Mouse (Mus musculus) C2C12 (cell line): Measurements from ENCODE around the gene Hapln3. TPM values are rescaled to one million over a fixed set of nuclear protein-coding genes. Genes with fewer than 3 reads are reported as not detected.

Experiments
- H3K27me3 ChIP-seq: one replicate; pipeline ENCODE4 v1.6.1; 2011; ENCODE audit not compliant: control insufficient read depth, insufficient read depth, insufficient read length
- H3K36me3 ChIP-seq: one replicate; pipeline ENCODE4 v1.6.1; 2011; ENCODE audit not compliant: control insufficient read depth, insufficient read depth
- H3K4me3 ChIP-seq: one replicate; pipeline ENCODE4 v1.5.1; 2011; ENCODE audit warnings: mild to moderate bottlenecking, control low read depth; ENCODE audit not compliant: poor library complexity, insufficient read depth, severe bottlenecking
- H3K79me2 ChIP-seq: one replicate; pipeline ENCODE4 v1.6.1; 2011; ENCODE audit not compliant: control insufficient read depth, insufficient read depth
- H3K79me3 ChIP-seq: one replicate; pipeline ENCODE4 v1.6.1; 2011; ENCODE audit warnings: low read depth, control low read depth
- H3ac ChIP-seq: one replicate; pipeline ENCODE3; 2011; ENCODE audit warnings: low read depth; ENCODE audit not compliant: control insufficient read depth, insufficient read length
- CEBPB ChIP-seq: IDR thresholded peaks from one replicate; pipeline ENCODE4 v1.6.1; 2011; ENCODE audit warnings: low read depth, mild to moderate bottlenecking, control low read depth, moderate library complexity
- CTCF ChIP-seq: IDR thresholded peaks from one replicate; pipeline ENCODE4 v1.5.1; 2011; ENCODE audit not compliant: control insufficient read depth, insufficient read depth, insufficient read length
- FOSL1 ChIP-seq: IDR thresholded peaks from one replicate; pipeline ENCODE4 v1.8.0; 2011; ENCODE audit warnings: mild to moderate bottlenecking, low read length; ENCODE audit not compliant: poor library complexity, insufficient read depth, severe bottlenecking
- MAX ChIP-seq: IDR thresholded peaks from one replicate; pipeline ENCODE4 v1.6.1; 2011; ENCODE audit warnings: mild to moderate bottlenecking, control low read depth
- MYOD1 ChIP-seq: IDR thresholded peaks from one replicate; pipeline ENCODE4 v1.6.1; 2011; ENCODE audit warnings: low read depth; ENCODE audit not compliant: control insufficient read depth, insufficient read length
- MYOG ChIP-seq: IDR thresholded peaks from one replicate; pipeline ENCODE4 v1.6.1; 2011; ENCODE audit not compliant: control insufficient read depth, insufficient read length; ENCODE audit errors: extremely low read depth
- USF1 ChIP-seq: IDR thresholded peaks from one replicate; pipeline ENCODE4 v1.6.1; 2011; ENCODE audit warnings: low read depth, mild to moderate bottlenecking, control low read depth, moderate library complexity
- long read RNA-seq, 2 experiments: library from polyadenylated mRNA; unstranded; transcript quantifications; one replicate each; pipeline ENCODE4 v2.0.0; 2019 to 2020
- polyA plus RNA-seq: library from polyadenylated mRNA; unstranded; fragments of >200 nt; fragmentation: generic; extraction: Trizol; gene quantifications from one replicate; pipeline ENCODE4 v1.2.1, GENCODE M21; 2012; ENCODE audit warnings: missing spikeins

Hapln3 gene
- 0.18 TPM for polyA plus RNA-seq
- long read RNA-seq, experiment 1: 0 reads
- long read RNA-seq, experiment 2: 0 reads

GRCm38 (mm10) chr7:79130843-79131444 lies at the start of gene Hapln3:
TSS of gene Hapln3 (minus strand) at chr7:79131018.
- no peak within 1 kb of the TSS for H3K4me3 ChIP-seq
- no peak for TF ChIP-seq MYOD1
- TF ChIP-seq CTCF: no peak
- no peak for TF ChIP-seq MAX
- TF ChIP-seq CEBPB: no peak
- TF ChIP-seq FOSL1: no peak

GRCm38 (mm10) chr7:79173800-79174199 lies 43.0 kb upstream of the Hapln3 start:
- Histone ChIP-seq H3K79me2 (no peaks in the 10 kb centered on the region), H3ac (no peak overlapping the region), H3K79me3 (no peaks in the 10 kb centered on the region), H3K36me3 (no peaks in the 10 kb centered on the region), H3K27me3 (peaks cover 6% of the 10 kb centered on the region), H3K4me3 (no peak overlapping the region)
- TF ChIP-seq MAX (no peak), FOSL1 (no peak), MYOG (no peak), MYOD1 (no peak), CEBPB (no peak), USF1 (no peak), CTCF (no peak)

More at GRCm38 (mm10) chr7:79130843-79131444, at the start of gene Hapln3:
- peaks cover 10% of the 10 kb centered on the region for H3K36me3 ChIP-seq
- no peak within 1 kb of the TSS for H3ac ChIP-seq
- H3K79me2 ChIP-seq: no peaks in the 10 kb centered on the region
- no peaks in the 10 kb centered on the region for H3K27me3 ChIP-seq
- H3K79me3 ChIP-seq: no peaks in the 10 kb centered on the region

- TF ChIP-seq MYOD1: no peak
- no peak for TF ChIP-seq USF1
- TF ChIP-seq CTCF: no peak
- no peak for TF ChIP-seq MAX
- TF ChIP-seq CEBPB: no peak
- TF ChIP-seq MYOG: no peak
- no peak for TF ChIP-seq FOSL1
These were observed 41.0 kb upstream of the Hapln3 start for GRCm38 (mm10) chr7:79171782-79172181.

GRCm38 (mm10) chr7:79167006-79167562 lies 36.3 kb upstream of the Hapln3 start:
- Histone ChIP-seq H3K79me3 (no peaks in the 10 kb centered on the region), H3ac (no peak overlapping the region), H3K27me3 (peaks cover 6% of the 10 kb centered on the region), H3K36me3 (no peaks in the 10 kb centered on the region), H3K4me3 (no peak overlapping the region), H3K79me2 (no peaks in the 10 kb centered on the region)
- no peak for TF ChIP-seq MAX
- no peak for TF ChIP-seq USF1
- TF ChIP-seq FOSL1: no peak
- no peak for TF ChIP-seq MYOG
- TF ChIP-seq CEBPB: no peak
- no peak for TF ChIP-seq MYOD1
- TF ChIP-seq CTCF: no peak

More at GRCm38 (mm10) chr7:79171782-79172181, 41.0 kb upstream of the Hapln3 start:
- no peak overlapping the region for H3K4me3 ChIP-seq
- H3K27me3 ChIP-seq: peaks cover 6% of the 10 kb centered on the region
- no peaks in the 10 kb centered on the region for H3K79me2 ChIP-seq
- H3K36me3 ChIP-seq: no peaks in the 10 kb centered on the region
- no peaks in the 10 kb centered on the region for H3K79me3 ChIP-seq
- H3ac ChIP-seq: no peak overlapping the region

- H3K79me2 ChIP-seq: no peaks in the 10 kb centered on the region
These were observed 28.6 kb upstream of the Hapln3 start for GRCm38 (mm10) chr7:79159406-79159805.

More at GRCm38 (mm10) chr7:79159406-79159805, 28.6 kb upstream of the Hapln3 start:
- Histone ChIP-seq H3K36me3 (no peaks in the 10 kb centered on the region), H3ac (no peak overlapping the region), H3K27me3 (no peaks in the 10 kb centered on the region), H3K4me3 (no peak overlapping the region), H3K79me3 (no peaks in the 10 kb centered on the region)
- no peak for TF ChIP-seq MYOD1
- no peak for TF ChIP-seq MAX
- no peak for TF ChIP-seq CEBPB
- TF ChIP-seq CTCF: no peak
- TF ChIP-seq MYOG: no peak
- no peak for TF ChIP-seq FOSL1
